Mouse (Mus musculus): ENCODE measurements at regions not wholly inside any gene's neighbourhood (a gene's known extent, or its start where the extent isn't known, plus 50 kb on each side); places are given as distances from the start of the nearest gene placed in this dataset.
A peak's percentile ranks its signal among the peaks of the same experiment; 100 is the strongest.

GRCm38 (mm10) chr6:12140596-12140995, 233.0 kb downstream of the Phf14 start:
- no peak for DNase-seq (ENCODE audit: low spot score)

GRCm38 (mm10) chr6:12145216-12145615, 237.6 kb downstream of the Phf14 start:
- DNase-seq (ENCODE audit: low spot score) = no peak

GRCm38 (mm10) chr6:12150613-12151333, 243.2 kb downstream of the Phf14 start:
- DNase-seq (ENCODE audit: low spot score) = no peak

- no peak for DNase-seq (ENCODE audit: low spot score)
Observed at GRCm38 (mm10) chr6:12163971-12164370, 256.4 kb downstream of the Phf14 start.

- no peak for DNase-seq (ENCODE audit: low spot score)
Observed at GRCm38 (mm10) chr6:12168533-12168932, 260.9 kb downstream of the Phf14 start.

GRCm38 (mm10) chr6:12169431-12169830, 261.8 kb downstream of the Phf14 start:
- DNase-seq (ENCODE audit: low spot score) = no peak

GRCm38 (mm10) chr6:12170722-12171121, 263.1 kb downstream of the Phf14 start:
- no peak for DNase-seq (ENCODE audit: low spot score)

GRCm38 (mm10) chr6:12171189-12171588, 263.6 kb downstream of the Phf14 start:
- no peak for DNase-seq (ENCODE audit: low spot score)

GRCm38 (mm10) chr6:12177996-12178395, 270.4 kb downstream of the Phf14 start:
- no peak for DNase-seq (ENCODE audit: low spot score)

GRCm38 (mm10) chr6:12180951-12181350, 273.3 kb downstream of the Phf14 start:
- DNase-seq (ENCODE audit: low spot score) = no peak

GRCm38 (mm10) chr6:12210190-12210589, 302.6 kb downstream of the Phf14 start:
- no peak for DNase-seq (ENCODE audit: low spot score)

- no peak for DNase-seq (ENCODE audit: low spot score)
Observed at GRCm38 (mm10) chr6:12214526-12215177, 307.0 kb downstream of the Phf14 start.

- DNase-seq (ENCODE audit: low spot score) = no peak
Observed at GRCm38 (mm10) chr6:12215178-12215553, 307.6 kb downstream of the Phf14 start.

- no peak for DNase-seq (ENCODE audit: low spot score)
Observed at GRCm38 (mm10) chr6:12244151-12244550, 336.5 kb downstream of the Phf14 start.

- no peak for DNase-seq (ENCODE audit: low spot score)
Observed at GRCm38 (mm10) chr6:12247975-12248374, 340.4 kb downstream of the Phf14 start.

- no peak for DNase-seq (ENCODE audit: low spot score)
Observed at GRCm38 (mm10) chr6:12248599-12248998, 341.0 kb downstream of the Phf14 start.

GRCm38 (mm10) chr6:12254507-12254906, 346.9 kb downstream of the Phf14 start:
- no peak for DNase-seq (ENCODE audit: low spot score)

GRCm38 (mm10) chr6:12255434-12255833, 347.8 kb downstream of the Phf14 start:
- DNase-seq (ENCODE audit: low spot score) = peak; percentile 36

GRCm38 (mm10) chr6:12258273-12258672, 350.7 kb downstream of the Phf14 start:
- peak; percentile 34 for DNase-seq (ENCODE audit: low spot score)

- peak; percentile 55 for DNase-seq (ENCODE audit: low spot score)
Observed at GRCm38 (mm10) chr6:12258940-12259481, 351.4 kb downstream of the Phf14 start.

- DNase-seq (ENCODE audit: low spot score) = no peak
Observed at GRCm38 (mm10) chr6:12259629-12260028, 352.0 kb downstream of the Phf14 start.

GRCm38 (mm10) chr6:12260325-12261076, 352.9 kb downstream of the Phf14 start:
- DNase-seq (ENCODE audit: low spot score) = peak; percentile 78
